Mouse (Mus musculus): Measurements from ENCODE around the gene Rras2.

The Rras2 gene

DNA sequence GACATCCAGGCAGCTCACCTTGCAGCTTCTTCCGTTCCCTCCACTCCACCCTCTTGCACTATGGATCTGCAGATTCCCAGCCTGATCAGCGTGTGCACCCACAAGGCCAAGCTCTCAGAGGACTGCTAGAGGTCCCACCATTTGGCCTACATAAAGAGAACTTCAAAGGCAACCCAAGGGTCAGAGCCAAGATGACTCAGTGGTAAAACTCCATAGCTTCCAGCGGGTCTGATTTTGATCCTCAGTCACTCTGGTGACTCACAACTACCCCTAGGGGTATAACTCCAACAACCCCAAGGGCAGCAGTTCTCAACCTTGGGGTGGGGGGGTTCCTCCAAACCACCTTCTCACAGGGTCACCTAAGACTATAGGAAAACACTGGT, 47.1 kb downstream of the Rras2 start:
- no peak for DNase-seq

DNA sequence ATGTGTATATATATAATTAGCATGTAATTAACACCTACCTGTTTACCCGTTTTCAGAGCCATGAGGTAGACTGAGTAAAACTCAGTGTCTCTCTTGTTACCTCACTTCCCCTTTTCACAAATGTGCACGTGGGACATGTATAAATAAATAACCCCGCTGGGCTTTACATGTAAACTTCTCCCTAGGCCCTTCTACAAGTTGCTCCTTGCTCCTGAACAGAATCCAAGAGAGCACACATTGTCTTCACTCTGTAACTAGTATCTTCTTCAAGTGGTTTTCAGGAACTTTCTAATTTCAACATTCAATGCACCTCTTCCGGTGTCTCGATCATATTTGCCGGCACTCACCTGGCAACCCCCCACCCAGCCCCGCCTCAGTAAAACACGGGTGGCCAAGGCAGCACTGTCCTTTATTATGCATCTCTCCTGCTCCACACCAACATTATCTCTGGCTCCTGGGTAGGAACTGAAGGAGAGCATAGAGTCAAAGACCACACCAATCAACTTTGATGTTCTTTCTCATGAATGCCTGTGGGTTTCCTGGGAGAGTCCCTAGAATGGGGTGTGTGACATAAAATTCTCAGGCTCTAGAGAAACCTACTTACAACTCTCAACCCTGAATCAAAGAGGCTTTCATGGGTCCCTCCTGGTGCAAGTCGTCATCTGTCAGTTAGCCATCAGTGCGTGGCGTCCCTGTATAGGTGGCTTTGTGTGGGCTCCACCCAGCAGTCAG, 47.7 kb downstream of the Rras2 start:
- no peak for DNase-seq

GRCm38 (mm10) chr7:114068956-114069533, 48.5 kb downstream of the Rras2 start:
- no peak for DNase-seq

GRCm38 (mm10) chr7:114066529-114067178, 50.9 kb downstream of the Rras2 start:
- DNase-seq = peak; percentile 90

- DNase-seq = peak; percentile 25
Observed at GRCm38 (mm10) chr7:114065407-114066185, 52.0 kb downstream of the Rras2 start.

- DNase-seq = no peak
Observed at GRCm38 (mm10) chr7:114063966-114064365, 53.6 kb downstream of the Rras2 start.

GRCm38 (mm10) chr7:114063534-114063933, 54.0 kb downstream of the Rras2 start:
- no peak for DNase-seq

DNA sequence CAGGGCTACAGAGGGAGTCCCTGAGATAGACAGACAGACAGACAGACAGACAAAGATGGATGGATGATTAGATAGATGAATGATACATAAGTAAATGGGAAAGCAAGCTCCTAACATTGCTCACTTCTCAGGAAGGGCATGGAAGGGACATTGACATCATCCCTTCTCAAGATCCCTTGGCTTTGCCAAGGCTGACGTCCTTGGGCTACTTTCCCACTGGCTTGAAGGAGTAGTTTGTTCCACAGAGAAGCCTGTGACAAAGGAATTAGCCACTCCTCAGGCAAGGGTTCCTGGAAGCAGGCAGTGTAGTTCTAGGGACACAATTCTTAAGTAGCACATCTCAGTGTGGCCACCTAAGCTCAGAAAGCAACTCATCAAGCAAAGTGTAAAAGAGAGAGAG, 55.1 kb downstream of the Rras2 start:
- peak; percentile 75 for DNase-seq

DNA sequence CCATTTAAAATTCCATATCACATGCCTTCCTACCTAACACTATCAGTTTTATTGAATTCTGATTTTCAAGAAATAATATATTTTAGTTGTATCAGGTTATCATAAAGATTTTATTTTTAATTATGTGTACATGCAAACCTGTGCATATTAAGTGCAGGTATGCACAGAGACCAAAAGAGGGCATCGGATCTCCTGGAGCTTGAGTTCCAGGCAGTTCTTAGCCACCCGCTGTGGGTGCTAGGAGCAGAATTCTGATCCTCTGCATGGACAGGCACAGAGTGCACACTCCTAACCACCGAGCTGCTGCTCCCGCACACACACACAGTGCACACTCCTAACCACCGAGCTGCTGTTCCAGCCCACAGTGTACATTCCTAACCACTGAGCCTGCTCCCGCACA, 57.1 kb downstream of the Rras2 start:
- DNase-seq = no peak

GRCm38 (mm10) chr7:114058927-114059441, 58.6 kb downstream of the Rras2 start:
- no peak for DNase-seq

DNA sequence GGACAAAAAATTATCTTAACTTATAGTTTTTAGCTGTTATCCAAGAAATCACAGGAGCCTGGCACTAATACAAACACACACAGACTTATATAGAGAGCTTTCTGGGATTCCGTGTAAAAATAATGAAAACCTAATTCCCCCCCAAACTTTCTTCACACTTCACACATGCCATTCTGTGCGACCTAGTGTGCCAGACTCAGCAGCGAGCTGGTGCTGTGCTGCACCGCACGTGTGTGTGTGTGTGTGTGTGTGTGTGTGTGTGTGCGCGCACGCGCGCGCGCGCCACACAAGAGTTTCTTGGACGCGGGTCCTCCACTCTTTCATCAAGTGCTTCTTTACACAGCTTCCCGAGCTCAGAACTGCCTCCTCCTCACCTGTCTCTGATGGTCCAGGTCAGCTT, 59.4 kb downstream of the Rras2 start:
- no peak for DNase-seq

GRCm38 (mm10) chr7:114053720-114054119, 63.9 kb downstream of the Rras2 start:
- DNase-seq = no peak

DNA sequence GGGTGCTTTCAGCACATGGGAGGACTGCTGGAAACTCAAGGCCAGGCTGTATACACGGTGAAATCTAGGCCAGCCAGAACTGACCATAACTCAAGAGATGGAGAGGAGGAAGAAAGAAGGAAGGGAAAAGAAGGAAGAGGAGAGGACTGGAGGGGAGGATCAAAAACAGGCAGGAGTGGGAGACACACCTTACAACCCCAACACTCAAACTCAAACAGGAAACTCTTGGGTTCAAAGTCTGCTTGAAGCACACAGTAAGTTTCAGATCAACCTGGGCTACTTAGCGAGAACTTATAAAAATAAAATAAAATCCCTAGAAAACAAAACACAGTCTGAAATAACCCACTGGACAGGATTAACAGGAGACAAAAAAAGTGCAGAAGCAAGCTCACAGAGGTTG, 71.8 kb downstream of the Rras2 start:
- DNase-seq = no peak

- DNase-seq = no peak
Observed at GRCm38 (mm10) chr7:114043929-114044549, 73.5 kb downstream of the Rras2 start.

GRCm38 (mm10) chr7:114042973-114043928, 74.3 kb downstream of the Rras2 start:
- no peak for DNase-seq

DNA sequence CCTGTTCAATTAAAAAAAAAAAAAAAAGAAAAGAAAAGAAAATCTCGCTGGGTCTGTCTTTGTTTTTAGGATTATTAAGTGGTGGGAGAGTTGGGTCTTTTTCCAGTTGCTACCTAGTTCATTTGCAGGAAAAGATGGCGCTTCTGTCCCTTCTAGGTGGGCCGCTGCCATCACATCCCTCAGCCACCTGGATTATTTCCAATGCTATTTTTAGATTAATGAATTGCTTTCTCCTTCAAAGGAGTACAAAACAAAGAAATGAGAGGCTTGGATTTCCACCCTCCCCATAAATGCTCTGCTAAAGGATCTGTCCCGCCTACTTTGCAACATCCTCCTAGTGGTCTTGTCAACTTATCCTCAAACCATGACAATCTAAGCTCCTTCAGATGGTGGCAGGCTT, 76.2 kb downstream of the Rras2 start:
- DNase-seq = no peak

- no peak for DNase-seq
Observed at GRCm38 (mm10) chr7:114037237-114037636, 80.3 kb downstream of the Rras2 start.

GRCm38 (mm10) chr7:114029596-114029995, 88.0 kb downstream of the Rras2 start:
- peak; percentile 77 for DNase-seq

DNA sequence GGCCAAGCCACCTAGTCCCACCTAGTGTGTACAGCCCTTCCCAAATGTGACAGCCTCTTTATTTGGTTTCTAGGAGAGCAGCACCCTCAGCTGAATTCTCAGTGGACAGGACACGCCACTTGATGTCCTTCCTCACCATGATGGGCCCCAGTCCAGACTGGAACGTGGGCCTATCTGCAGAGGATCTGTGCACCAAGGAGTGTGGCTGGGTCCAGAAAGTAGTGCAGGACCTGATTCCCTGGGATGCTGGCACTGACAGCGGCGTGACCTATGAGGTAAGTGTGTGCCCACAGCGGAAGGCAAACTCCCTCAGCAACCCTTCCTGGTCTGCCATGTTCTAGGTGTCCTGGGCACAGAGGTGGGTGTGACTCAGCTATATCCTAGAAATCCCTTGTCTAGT, 88.8 kb downstream of the Rras2 start:
- DNase-seq = no peak

GRCm38 (mm10) chr7:114027406-114027805, 90.2 kb downstream of the Rras2 start:
- no peak for DNase-seq

DNA sequence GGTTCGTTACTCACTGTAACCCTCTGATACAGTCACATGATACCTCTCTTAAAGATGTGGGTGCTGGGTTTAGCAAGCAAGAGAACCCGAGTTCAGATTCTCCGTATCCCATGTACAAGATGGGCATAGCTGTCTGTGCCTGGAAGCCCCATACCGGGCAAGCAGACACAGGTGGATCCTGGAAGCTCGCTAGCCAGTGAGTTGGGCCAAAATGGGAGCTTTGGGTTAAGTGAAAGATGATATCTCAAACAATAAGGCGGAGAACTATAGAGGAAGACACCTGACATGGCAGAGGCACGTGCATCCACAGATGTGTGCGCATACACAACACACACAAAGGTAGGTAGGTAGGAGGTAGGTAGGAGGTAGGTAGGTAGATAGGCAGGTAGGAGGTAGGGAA, 90.7 kb downstream of the Rras2 start:
- DNase-seq = no peak

GRCm38 (mm10) chr7:114020704-114021093, 96.9 kb downstream of the Rras2 start:
- DNase-seq = peak; percentile 78

Data from lung, postnatal 10 days (tissue).